Mouse (Mus musculus) monocyte, adult 5-6 weeks (primary cell): ENCODE measurements around the gene Atp8b3. TPM values are rescaled to one million over a fixed set of nuclear protein-coding genes. Genes with fewer than 3 reads are reported as not detected.

ENCODE experiments used
- ATAC-seq: fragments of 153-309, 156-312 bp; replicated peaks from 2 replicates; pipeline ENCODE4 v1.8.0; 2017; ENCODE audit warnings: mild to moderate bottlenecking; ENCODE audit not compliant: low TSS enrichment, insufficient number of reproducible peaks, severe bottlenecking, poor library complexity, low FRiP score
- total RNA-seq: library from RNA; stranded (forward); fragments of 200-1000, 200-491, 200-594 nt; gene quantifications from 3 replicates; pipeline ENCODE4 v1.2.3, GENCODE M21; 2017

Gene Atp8b3
- total RNA-seq, 1 experiment from 2014 or later, result 1.0 TPM

- no peak for ATAC-seq
These were observed 57.9 kb downstream of the Atp8b3 start for GRCm38 (mm10) chr10:80481002-80481401.

GRCm38 (mm10) chr10:80478531-80478930 lies 60.4 kb downstream of the Atp8b3 start:
- ATAC-seq, result no peak

- peak; percentile 60 for ATAC-seq
These were observed 63.5 kb downstream of the Atp8b3 start for GRCm38 (mm10) chr10:80475290-80475959.

Other genes starting within 250 kb of the Atp8b3 start
- 1,267 to 1,604 TPM (median 1,393 TPM) in 3 replicates for gene Rps15, start 246.7 kb downstream of the Atp8b3 start, total RNA-seq
- gene Apc2, start 243.1 kb downstream of the Atp8b3 start, total RNA-seq, result 2.3 TPM in 1 of 3 replicates, not detected in the others
- 23.5 to 28.1 TPM (median 27.6 TPM) in 3 replicates for gene 2310011J03Rik, start 218.6 kb downstream of the Atp8b3 start, total RNA-seq
- 0.57 TPM in 1 of 3 replicates, not detected in the others for gene Pcsk4, start 209.6 kb downstream of the Atp8b3 start, total RNA-seq
- not detected in 3 replicates for gene Reep6, start 209.2 kb downstream of the Atp8b3 start, total RNA-seq
- gene Adamtsl5, start 190.7 kb downstream of the Atp8b3 start, total RNA-seq, result 0.10 to 0.43 TPM in 2 of 3 replicates, not detected in the other
- gene Plk5, start 182.7 kb downstream of the Atp8b3 start, total RNA-seq, result not detected in 3 replicates
- 4.1 to 5.3 TPM (median 5.2 TPM) in 3 replicates for gene Mex3d, start 151.5 kb downstream of the Atp8b3 start, total RNA-seq
- gene Mbd3, start 139.6 kb downstream of the Atp8b3 start, total RNA-seq, result 11.4 to 34.6 TPM (median 18.6 TPM) in 3 replicates
- 56.9 to 82.5 TPM (median 76.8 TPM) in 3 replicates for gene Uqcr11, start 132.3 kb downstream of the Atp8b3 start, total RNA-seq
- gene Tcf3, start 105.5 kb downstream of the Atp8b3 start, total RNA-seq, result 18.9 to 30.0 TPM (median 26.1 TPM) in 3 replicates
- gene Onecut3, start 44.3 kb downstream of the Atp8b3 start, total RNA-seq, result not detected in 3 replicates
- 21.1 to 32.2 TPM (median 24.1 TPM) in 3 replicates for gene Rexo1, start 22.4 kb upstream of the Atp8b3 start, total RNA-seq
- gene Klf16, start 38.2 kb upstream of the Atp8b3 start, total RNA-seq, result 5.1 to 8.5 TPM (median 8.2 TPM) in 3 replicates
- 15.2 to 20.8 TPM (median 17.0 TPM) in 3 replicates for gene Abhd17a, start 51.2 kb upstream of the Atp8b3 start, total RNA-seq
- 6.0 to 11.2 TPM (median 7.9 TPM) in 3 replicates for gene Scamp4, start 63.7 kb upstream of the Atp8b3 start, total RNA-seq
- gene Adat3, start 63.8 kb upstream of the Atp8b3 start, total RNA-seq, result 1.8 TPM in 1 of 3 replicates, not detected in the others
- gene Gm49322, start 66.9 kb upstream of the Atp8b3 start, total RNA-seq, result 0.78 to 1.0 TPM in 2 of 3 replicates, not detected in the other
- gene Csnk1g2, start 83.7 kb upstream of the Atp8b3 start, total RNA-seq, result 174 to 193 TPM (median 192 TPM) in 3 replicates
- gene Btbd2, start 117.9 kb upstream of the Atp8b3 start, total RNA-seq, result 14.6 to 23.9 TPM (median 23.1 TPM) in 3 replicates
- gene Mknk2, start 139.0 kb upstream of the Atp8b3 start, total RNA-seq, result 56.7 to 115 TPM (median 94.0 TPM) in 3 replicates
- 57.4 to 129 TPM (median 87.2 TPM) in 3 replicates for gene Mob3a, start 162.9 kb upstream of the Atp8b3 start, total RNA-seq
- gene Izumo4, start 163.1 kb upstream of the Atp8b3 start, total RNA-seq, result 10.6 to 17.9 TPM (median 17.1 TPM) in 3 replicates
- 65.5 to 110 TPM (median 103 TPM) in 3 replicates for gene Ap3d1, start 203.1 kb upstream of the Atp8b3 start, total RNA-seq
- gene Dot1l, start 216.1 kb upstream of the Atp8b3 start, total RNA-seq, result 5.2 to 17.7 TPM (median 6.3 TPM) in 3 replicates